Mouse (Mus musculus) brown adipose tissue, adult 24 weeks (tissue): ENCODE measurements around the gene Akap8l. TPM values are rescaled to one million over a fixed set of nuclear protein-coding genes. Genes with fewer than 3 reads are reported as not detected.
A peak's percentile ranks its signal among the peaks of the same experiment; 100 is the strongest.

ENCODE experiments used
- H3K27ac ChIP-seq: fragments of 200-500 bp; replicated peaks from 2 replicates; pipeline ENCODE4 v1.5.1; 2012; ENCODE audit warnings: low read depth, mild to moderate bottlenecking, low read length
- H3K4me1 ChIP-seq: fragments of 200-500 bp; 2 replicates; pipeline ENCODE4 v1.6.1; 2012; ENCODE audit warnings: low read length, mixed read lengths; ENCODE audit not compliant: control insufficient read depth, insufficient read depth, insufficient read length
- H3K4me3 ChIP-seq: fragments of 200-500 bp; 2 replicates; pipeline ENCODE4 v1.5.1; 2012; ENCODE audit warnings: low read depth, mild to moderate bottlenecking, low read length, moderate library complexity; ENCODE audit not compliant: insufficient read depth
- polyA plus RNA-seq: library from polyadenylated mRNA; stranded (reverse); fragments of >200 nt; gene quantifications from 2 replicates; pipeline ENCODE4 v1.2.4, GENCODE M21; 2012; ENCODE audit not compliant: missing spikeins, insufficient read depth, insufficient read length

Akap8l gene
- polyA plus RNA-seq, 1 experiment: 23.0 TPM

- Histone ChIP-seq H3K4me3 (peak overlapping the region; percentile 83), H3K27ac (peak overlapping the region; percentile 79), H3K4me1 (0 out of 2 replicates have a peak, but pooled peaks cover 2% of the 10 kb centered on the region)
Observed at GRCm38 (mm10) chr17:32349851-32350381, 491 bp downstream of the Akap8l start.

GRCm38 (mm10) chr17:32349037-32349732, 1.2 kb downstream of the Akap8l start:
- Histone ChIP-seq H3K4me1 (0 out of 2 replicates have a peak, but pooled peaks cover 2% of the 10 kb centered on the region), H3K4me3 (peak overlapping the region; percentile 83), H3K27ac (no peak overlapping the region)

- Histone ChIP-seq H3K4me3 (no peak overlapping the region), H3K4me1 (0 out of 2 replicates have a peak, but pooled peaks cover 2% of the 10 kb centered on the region), H3K27ac (no peak overlapping the region)
Observed at GRCm38 (mm10) chr17:32348406-32348805, 2.0 kb downstream of the Akap8l start.

- no peaks in the 10 kb centered on the region for H3K4me1 ChIP-seq
- H3K4me3 ChIP-seq: no peak overlapping the region
- H3K27ac ChIP-seq: no peak overlapping the region
Observed at GRCm38 (mm10) chr17:32341102-32341501, 9.3 kb downstream of the Akap8l start.

- no peak overlapping the region for H3K27ac ChIP-seq
- H3K4me1 ChIP-seq: no peaks in the 10 kb centered on the region
- H3K4me3 ChIP-seq: no peak overlapping the region
Observed at GRCm38 (mm10) chr17:32340110-32340509, 10.3 kb downstream of the Akap8l start.

GRCm38 (mm10) chr17:32335869-32336268, 14.5 kb downstream of the Akap8l start:
- no peak overlapping the region for H3K4me3 ChIP-seq
- H3K27ac ChIP-seq: no peak overlapping the region
- H3K4me1 ChIP-seq: no peaks in the 10 kb centered on the region

- Histone ChIP-seq H3K27ac (no peak overlapping the region), H3K4me3 (no peak overlapping the region), H3K4me1 (no peaks in the 10 kb centered on the region)
Observed at GRCm38 (mm10) chr17:32334921-32335320, 15.5 kb downstream of the Akap8l start.

GRCm38 (mm10) chr17:32333675-32334303, 16.6 kb downstream of the Akap8l start:
- Histone ChIP-seq H3K4me1 (no peaks in the 10 kb centered on the region), H3K4me3 (no peak overlapping the region)

GRCm38 (mm10) chr17:32327501-32327900, 22.9 kb downstream of the Akap8l start:
- H3K4me3 ChIP-seq: no peak overlapping the region
- H3K27ac ChIP-seq: no peak overlapping the region
- no peaks in the 10 kb centered on the region for H3K4me1 ChIP-seq

More at GRCm38 (mm10) chr17:32333675-32334303, 16.6 kb downstream of the Akap8l start:
- no peak overlapping the region for H3K27ac ChIP-seq

- no peak overlapping the region for H3K4me3 ChIP-seq
- no peak overlapping the region for H3K27ac ChIP-seq
- H3K4me1 ChIP-seq: 0 out of 2 replicates have a peak, but pooled peaks cover 3% of the 10 kb centered on the region
Observed at GRCm38 (mm10) chr17:32322809-32323208, 27.6 kb downstream of the Akap8l start.

- Histone ChIP-seq H3K27ac (peak overlapping the region; percentile 74), H3K4me3 (peak overlapping the region; percentile 79), H3K4me1 (0 out of 2 replicates have a peak, but pooled peaks cover 3% of the 10 kb centered on the region)
Observed at GRCm38 (mm10) chr17:32321836-32322235, 28.6 kb downstream of the Akap8l start.

GRCm38 (mm10) chr17:32321390-32321734, 29.0 kb downstream of the Akap8l start:
- peak overlapping the region; percentile 74 for H3K27ac ChIP-seq
- peak overlapping the region; percentile 79 for H3K4me3 ChIP-seq
- H3K4me1 ChIP-seq: 0 out of 2 replicates have a peak, but pooled peaks cover 3% of the 10 kb centered on the region

- H3K4me3 ChIP-seq: peak within 1 kb of the TSS; percentile 79
- H3K4me1 ChIP-seq: 0 out of 2 replicates have a peak, but pooled peaks cover 3% of the 10 kb centered on the region
- peak within 1 kb of the TSS; percentile 84 for H3K27ac ChIP-seq
Observed at GRCm38 (mm10) chr17:32320597-32321389, 29.6 kb downstream of the Akap8l start, which contains the start of gene Akap8. Gene Akap8, minus strand, starts transcription at chr17:32321238.

- H3K27ac ChIP-seq: peak overlapping the region; percentile 6; the same call in 1 of the 2 replicates
- peak overlapping the region; percentile 74 for H3K4me3 ChIP-seq
- H3K4me1 ChIP-seq: 0 out of 2 replicates have a peak, but pooled peaks cover 3% of the 10 kb centered on the region
Observed at GRCm38 (mm10) chr17:32319950-32320349, 30.5 kb downstream of the Akap8l start.

- H3K27ac ChIP-seq: no peak overlapping the region
- H3K4me1 ChIP-seq: 0 out of 2 replicates have a peak, but pooled peaks cover 3% of the 10 kb centered on the region
- no peak overlapping the region for H3K4me3 ChIP-seq
Observed at GRCm38 (mm10) chr17:32317708-32318107, 32.7 kb downstream of the Akap8l start.
